Mouse (Mus musculus): ENCODE data around the gene Fance. TPM values are rescaled to one million over a fixed set of nuclear protein-coding genes. Genes with fewer than 3 reads are reported as not detected.

Fance gene
- polyA plus RNA-seq, 1 experiment from 2014 or later: 7.3 TPM

DNA sequence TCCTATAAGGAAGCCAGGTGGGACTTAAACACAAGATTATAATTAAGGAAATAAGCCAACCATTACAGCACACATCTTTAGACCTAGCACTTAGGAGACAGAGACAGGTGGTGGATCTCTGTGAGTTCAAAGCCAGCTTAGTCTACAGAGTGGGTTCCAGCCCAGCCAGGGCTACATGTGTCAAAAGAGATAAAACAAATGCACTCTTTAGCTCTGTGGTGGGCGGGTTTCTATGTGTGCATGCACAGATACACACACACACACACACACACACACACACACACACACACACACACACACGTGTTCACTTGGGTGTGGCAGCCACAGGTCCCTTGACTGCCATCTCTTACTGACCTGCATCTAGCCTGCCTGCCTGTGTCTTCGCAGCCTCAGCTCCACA is 35.2 kb upstream of the Fance start:
- Histone ChIP-seq H3K4me1 (ENCODE audit: control insufficient read depth, low read depth, low read length) (peaks cover 27% of the 10 kb centered on the region), H3K27ac (ENCODE audit: low read length) (no peak overlapping the region), H3K27me3 (ENCODE audit: control insufficient read depth, insufficient read depth, low read depth, low read length) (no peaks in the 10 kb centered on the region), H3K4me2 (ENCODE audit: low read depth, low read length) (no peak overlapping the region), H3K4me3 (ENCODE audit: low read depth, low read length) (no peak overlapping the region), H3K9ac (ENCODE audit: low read depth, low read length) (no peak overlapping the region), H3K36me3 (ENCODE audit: control insufficient read depth, insufficient read depth) (no peaks in the 10 kb centered on the region), H3K9me3 (replicated peaks; ENCODE audit: control insufficient read depth, low read length) (no peaks in the 10 kb centered on the region)
- WGBS (ENCODE audit: insufficient replicate concordance): 40% methylated on average over 3 of the region's 3 CpGs
- no peak for ATAC-seq (ENCODE audit: low read depth)

DNA sequence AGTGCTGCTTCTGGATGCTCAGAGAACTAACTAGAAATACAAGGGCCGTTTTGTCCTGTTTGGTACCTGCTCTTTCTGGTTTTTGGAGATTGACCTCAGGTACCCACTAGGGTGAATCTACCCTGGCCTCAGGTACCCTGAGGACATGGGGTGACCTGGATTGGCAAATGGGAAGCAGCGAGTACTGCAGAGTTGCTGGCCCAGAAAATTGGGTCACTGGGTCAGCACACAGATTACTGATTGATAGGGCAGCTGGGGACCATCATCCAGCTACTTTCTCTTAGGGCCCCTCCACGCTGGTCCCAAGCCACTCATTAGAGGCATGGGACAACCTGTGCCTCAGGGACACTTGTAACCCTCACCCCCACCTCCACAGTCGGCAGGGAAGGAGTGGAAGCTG is 34.1 kb upstream of the Fance start:
- Histone ChIP-seq H3K27ac (ENCODE audit: low read length) (peak overlapping the region; percentile 52), H3K4me1 (ENCODE audit: control insufficient read depth, low read depth, low read length) (peaks cover 27% of the 10 kb centered on the region), H3K4me3 (ENCODE audit: low read depth, low read length) (no peak overlapping the region), H3K27me3 (ENCODE audit: control insufficient read depth, insufficient read depth, low read depth, low read length) (no peaks in the 10 kb centered on the region), H3K9me3 (replicated peaks; ENCODE audit: control insufficient read depth, low read length) (no peaks in the 10 kb centered on the region), H3K9ac (ENCODE audit: low read depth, low read length) (no peak overlapping the region), H3K4me2 (ENCODE audit: low read depth, low read length) (no peak overlapping the region), H3K36me3 (ENCODE audit: control insufficient read depth, insufficient read depth) (no peaks in the 10 kb centered on the region)
- ATAC-seq (ENCODE audit: low read depth): peak; percentile 56
- WGBS (ENCODE audit: insufficient replicate concordance): 55% methylated on average over 4 of the region's 4 CpGs

GRCm38 (mm10) chr17:28279780-28280422 is 33.4 kb upstream of the Fance start:
- Histone ChIP-seq H3K4me2 (ENCODE audit: low read depth, low read length) (no peak overlapping the region), H3K4me3 (ENCODE audit: low read depth, low read length) (no peak overlapping the region), H3K9me3 (replicated peaks; ENCODE audit: control insufficient read depth, low read length) (no peaks in the 10 kb centered on the region), H3K27me3 (ENCODE audit: control insufficient read depth, insufficient read depth, low read depth, low read length) (no peaks in the 10 kb centered on the region), H3K27ac (ENCODE audit: low read length) (peak overlapping the region; percentile 19; the same call in 1 of the 2 replicates), H3K4me1 (ENCODE audit: control insufficient read depth, low read depth, low read length) (peaks cover 27% of the 10 kb centered on the region), H3K9ac (ENCODE audit: low read depth, low read length) (no peak overlapping the region; the same call in 1 of the 2 replicates), H3K36me3 (ENCODE audit: control insufficient read depth, insufficient read depth) (no peaks in the 10 kb centered on the region)
- ATAC-seq (ENCODE audit: low read depth): no peak
- 68% methylated on average over 15 of the region's 15 CpGs for WGBS (ENCODE audit: insufficient replicate concordance)

GRCm38 (mm10) chr17:28280423-28280800 is 32.9 kb upstream of the Fance start:
- no peaks in the 10 kb centered on the region for H3K36me3 ChIP-seq (ENCODE audit: control insufficient read depth, insufficient read depth)
- no peaks in the 10 kb centered on the region for H3K9me3 ChIP-seq (replicated peaks; ENCODE audit: control insufficient read depth, low read length)
- peaks cover 27% of the 10 kb centered on the region for H3K4me1 ChIP-seq (ENCODE audit: control insufficient read depth, low read depth, low read length)
- H3K4me3 ChIP-seq (ENCODE audit: low read depth, low read length): no peak overlapping the region
- H3K27me3 ChIP-seq (ENCODE audit: control insufficient read depth, insufficient read depth, low read depth, low read length): no peaks in the 10 kb centered on the region
- H3K4me2 ChIP-seq (ENCODE audit: low read depth, low read length): no peak overlapping the region
- H3K27ac ChIP-seq (ENCODE audit: low read length): no peak overlapping the region
- H3K9ac ChIP-seq (ENCODE audit: low read depth, low read length): no peak overlapping the region; the same call in 1 of the 2 replicates
- 66% methylated on average over 7 of the region's 7 CpGs for WGBS (ENCODE audit: insufficient replicate concordance)
- ATAC-seq (ENCODE audit: low read depth): no peak

- no peak overlapping the region for H3K9ac ChIP-seq (ENCODE audit: low read depth, low read length)
Measured at GRCm38 (mm10) chr17:28280831-28281377, 32.4 kb upstream of the Fance start.

GRCm38 (mm10) chr17:28281866-28282441 is 31.4 kb upstream of the Fance start:
- no peak overlapping the region for H3K9ac ChIP-seq (ENCODE audit: low read depth, low read length)
- H3K27me3 ChIP-seq (ENCODE audit: control insufficient read depth, insufficient read depth, low read depth, low read length): no peaks in the 10 kb centered on the region
- no peak for ATAC-seq (ENCODE audit: low read depth)
- H3K4me2 ChIP-seq (ENCODE audit: low read depth, low read length): no peak overlapping the region
- no peaks in the 10 kb centered on the region for H3K9me3 ChIP-seq (replicated peaks; ENCODE audit: control insufficient read depth, low read length)
- no peak overlapping the region for H3K4me3 ChIP-seq (ENCODE audit: low read depth, low read length)
- WGBS (ENCODE audit: insufficient replicate concordance): 61% methylated on average over 7 of the region's 7 CpGs
- no peak overlapping the region for H3K27ac ChIP-seq (ENCODE audit: low read length)
- H3K36me3 ChIP-seq (ENCODE audit: control insufficient read depth, insufficient read depth): no peaks in the 10 kb centered on the region
- peaks cover 27% of the 10 kb centered on the region for H3K4me1 ChIP-seq (ENCODE audit: control insufficient read depth, low read depth, low read length)

More at GRCm38 (mm10) chr17:28280831-28281377, 32.4 kb upstream of the Fance start:
- ATAC-seq (ENCODE audit: low read depth): no peak
- Histone ChIP-seq H3K36me3 (ENCODE audit: control insufficient read depth, insufficient read depth) (no peaks in the 10 kb centered on the region), H3K4me3 (ENCODE audit: low read depth, low read length) (no peak overlapping the region), H3K27ac (ENCODE audit: low read length) (no peak overlapping the region), H3K9me3 (replicated peaks; ENCODE audit: control insufficient read depth, low read length) (no peaks in the 10 kb centered on the region), H3K27me3 (ENCODE audit: control insufficient read depth, insufficient read depth, low read depth, low read length) (no peaks in the 10 kb centered on the region), H3K4me2 (ENCODE audit: low read depth, low read length) (no peak overlapping the region), H3K4me1 (ENCODE audit: control insufficient read depth, low read depth, low read length) (peaks cover 27% of the 10 kb centered on the region)
- WGBS (ENCODE audit: insufficient replicate concordance): 57% methylated on average over 5 of the region's 5 CpGs

DNA sequence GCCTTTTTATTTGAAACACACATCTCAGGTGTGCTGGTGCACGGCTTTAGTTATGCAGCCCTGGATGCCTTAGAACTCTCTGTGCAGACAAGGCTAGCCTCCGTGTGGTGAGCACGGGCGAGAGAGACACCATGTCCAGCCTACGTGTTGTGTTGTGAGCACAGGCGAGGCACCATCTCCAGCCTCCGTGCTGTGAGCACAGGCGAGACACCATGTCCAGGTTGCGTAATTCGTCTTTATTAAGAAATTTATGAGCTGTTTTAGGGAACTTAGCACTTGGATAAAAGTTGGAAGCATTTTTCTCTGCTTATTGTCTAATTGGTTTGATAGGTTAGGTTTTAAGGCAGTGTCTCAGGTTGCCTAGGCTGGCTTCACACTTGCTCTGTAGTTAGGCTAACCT is 30.1 kb upstream of the Fance start:
- H3K4me1 ChIP-seq (ENCODE audit: control insufficient read depth, low read depth, low read length): peaks cover 24% of the 10 kb centered on the region
- 61% methylated on average over 10 of the region's 10 CpGs for WGBS (ENCODE audit: insufficient replicate concordance)
- H3K27me3 ChIP-seq (ENCODE audit: control insufficient read depth, insufficient read depth, low read depth, low read length): no peaks in the 10 kb centered on the region
- H3K9ac ChIP-seq (ENCODE audit: low read depth, low read length): no peak overlapping the region
- H3K4me3 ChIP-seq (ENCODE audit: low read depth, low read length): no peak overlapping the region
- H3K36me3 ChIP-seq (ENCODE audit: control insufficient read depth, insufficient read depth): no peaks in the 10 kb centered on the region
- H3K9me3 ChIP-seq (replicated peaks; ENCODE audit: control insufficient read depth, low read length): no peaks in the 10 kb centered on the region
- no peak for ATAC-seq (ENCODE audit: low read depth)
- no peak overlapping the region for H3K27ac ChIP-seq (ENCODE audit: low read length)
- H3K4me2 ChIP-seq (ENCODE audit: low read depth, low read length): no peak overlapping the region

- H3K4me3 ChIP-seq (ENCODE audit: low read depth, low read length): no peak overlapping the region
- H3K9me3 ChIP-seq (replicated peaks; ENCODE audit: control insufficient read depth, low read length): no peaks in the 10 kb centered on the region
- H3K4me1 ChIP-seq (ENCODE audit: control insufficient read depth, low read depth, low read length): peaks cover 19% of the 10 kb centered on the region
- WGBS (ENCODE audit: insufficient replicate concordance): 43% methylated on average over 10 of the region's 10 CpGs
- H3K36me3 ChIP-seq (ENCODE audit: control insufficient read depth, insufficient read depth): no peaks in the 10 kb centered on the region
- H3K4me2 ChIP-seq (ENCODE audit: low read depth, low read length): no peak overlapping the region
- no peak for ATAC-seq (ENCODE audit: low read depth)
- no peaks in the 10 kb centered on the region for H3K27me3 ChIP-seq (ENCODE audit: control insufficient read depth, insufficient read depth, low read depth, low read length)
- H3K9ac ChIP-seq (ENCODE audit: low read depth, low read length): no peak overlapping the region
- H3K27ac ChIP-seq (ENCODE audit: low read length): no peak overlapping the region
Measured at GRCm38 (mm10) chr17:28286133-28286532, 27.2 kb upstream of the Fance start.

DNA sequence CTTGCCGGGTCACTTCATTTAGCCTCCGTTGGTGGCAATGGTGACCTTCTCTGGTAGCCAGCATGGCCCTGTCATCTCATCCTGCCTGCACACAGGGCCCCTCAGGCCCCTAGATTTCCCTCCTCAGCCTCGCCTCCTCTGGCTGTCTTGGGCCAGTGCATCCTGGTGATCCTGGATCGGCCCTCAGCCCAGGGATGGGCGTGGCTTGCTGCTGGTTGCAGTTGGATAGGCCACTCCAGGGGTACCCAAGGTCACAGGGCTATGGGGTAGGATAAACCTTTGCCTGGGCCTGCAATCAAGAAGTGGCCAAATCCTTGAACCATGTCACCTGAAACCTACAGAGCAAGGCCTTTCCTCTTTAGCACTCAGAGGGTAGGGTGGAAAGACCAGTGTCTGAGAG is 26.4 kb upstream of the Fance start:
- no peak overlapping the region for H3K27ac ChIP-seq (ENCODE audit: low read length)
- ATAC-seq (ENCODE audit: low read depth): no peak
- no peak overlapping the region for H3K9ac ChIP-seq (ENCODE audit: low read depth, low read length)
- H3K4me2 ChIP-seq (ENCODE audit: low read depth, low read length): no peak overlapping the region
- 56% methylated on average over 5 of the region's 5 CpGs for WGBS (ENCODE audit: insufficient replicate concordance)
- H3K9me3 ChIP-seq (replicated peaks; ENCODE audit: control insufficient read depth, low read length): no peaks in the 10 kb centered on the region
- no peaks in the 10 kb centered on the region for H3K27me3 ChIP-seq (ENCODE audit: control insufficient read depth, insufficient read depth, low read depth, low read length)
- H3K36me3 ChIP-seq (ENCODE audit: control insufficient read depth, insufficient read depth): no peaks in the 10 kb centered on the region
- H3K4me3 ChIP-seq (ENCODE audit: low read depth, low read length): no peak overlapping the region
- peaks cover 20% of the 10 kb centered on the region for H3K4me1 ChIP-seq (ENCODE audit: control insufficient read depth, low read depth, low read length)

Measured in liver, embryonic 16.5 days (tissue).